Mouse (Mus musculus): ENCODE measurements around the gene Tenm3.

Gene Tenm3

GRCm38 (mm10) chr8:48531795-48532194, 312.0 kb downstream of the Tenm3 start:
- DNase-seq (ENCODE audit: extremely low read depth, insufficient read length, low spot score): no peak

GRCm38 (mm10) chr8:48530916-48531570, 312.7 kb downstream of the Tenm3 start:
- DNase-seq (ENCODE audit: extremely low read depth, insufficient read length, low spot score): no peak

- no peak for DNase-seq (ENCODE audit: extremely low read depth, insufficient read length, low spot score)
Observed at GRCm38 (mm10) chr8:48527418-48527817, 316.3 kb downstream of the Tenm3 start.

GRCm38 (mm10) chr8:48522536-48523123, 321.1 kb downstream of the Tenm3 start:
- no peak for DNase-seq (ENCODE audit: extremely low read depth, insufficient read length, low spot score)

GRCm38 (mm10) chr8:48522004-48522403, 321.7 kb downstream of the Tenm3 start:
- DNase-seq (ENCODE audit: extremely low read depth, insufficient read length, low spot score): no peak

GRCm38 (mm10) chr8:48517431-48517830, 326.3 kb downstream of the Tenm3 start:
- no peak for DNase-seq (ENCODE audit: extremely low read depth, insufficient read length, low spot score)

GRCm38 (mm10) chr8:48514230-48514629, 329.5 kb downstream of the Tenm3 start:
- no peak for DNase-seq (ENCODE audit: extremely low read depth, insufficient read length, low spot score)

GRCm38 (mm10) chr8:48513801-48514200, 329.9 kb downstream of the Tenm3 start:
- DNase-seq (ENCODE audit: extremely low read depth, insufficient read length, low spot score): no peak

GRCm38 (mm10) chr8:48511546-48511945, 332.2 kb downstream of the Tenm3 start:
- no peak for DNase-seq (ENCODE audit: extremely low read depth, insufficient read length, low spot score)

GRCm38 (mm10) chr8:48511137-48511536, 332.6 kb downstream of the Tenm3 start:
- no peak for DNase-seq (ENCODE audit: extremely low read depth, insufficient read length, low spot score)

GRCm38 (mm10) chr8:48508641-48509599, 334.8 kb downstream of the Tenm3 start:
- DNase-seq (ENCODE audit: extremely low read depth, insufficient read length, low spot score): no peak

GRCm38 (mm10) chr8:48507719-48508501, 335.8 kb downstream of the Tenm3 start:
- no peak for DNase-seq (ENCODE audit: extremely low read depth, insufficient read length, low spot score)

GRCm38 (mm10) chr8:48492491-48492890, 351.3 kb downstream of the Tenm3 start:
- no peak for DNase-seq (ENCODE audit: extremely low read depth, insufficient read length, low spot score)

- DNase-seq (ENCODE audit: extremely low read depth, insufficient read length, low spot score): no peak
Observed at GRCm38 (mm10) chr8:48490635-48491165, 353.1 kb downstream of the Tenm3 start.

- no peak for DNase-seq (ENCODE audit: extremely low read depth, insufficient read length, low spot score)
Observed at GRCm38 (mm10) chr8:48489936-48490634, 353.7 kb downstream of the Tenm3 start.

GRCm38 (mm10) chr8:48489417-48489816, 354.3 kb downstream of the Tenm3 start:
- DNase-seq (ENCODE audit: extremely low read depth, insufficient read length, low spot score): no peak

GRCm38 (mm10) chr8:48488809-48489208, 354.9 kb downstream of the Tenm3 start:
- no peak for DNase-seq (ENCODE audit: extremely low read depth, insufficient read length, low spot score)

- DNase-seq (ENCODE audit: extremely low read depth, insufficient read length, low spot score): no peak
Observed at GRCm38 (mm10) chr8:48484143-48484542, 359.6 kb downstream of the Tenm3 start.

GRCm38 (mm10) chr8:48481709-48482671, 361.8 kb downstream of the Tenm3 start:
- no peak for DNase-seq (ENCODE audit: extremely low read depth, insufficient read length, low spot score)

Data from 3134 (cell line).